Mouse (Mus musculus) gastrocnemius, postnatal 14 days (tissue): ENCODE data around the gene Ifngr2. TPM values are rescaled to one million over a fixed set of nuclear protein-coding genes. Genes with fewer than 3 reads are reported as not detected.
"Not testable (repeated sequence)": the region's sequence is repeated elsewhere in the genome, so short reads cannot be mapped to it uniquely, and the experiment has no call there.

Source experiments
- DNase-seq: peaks from one replicate; pipeline ENCODE4 v3.0.0; 2021; ENCODE audit warnings: mixed read lengths
- intact Hi-C: fragments of 180-260 bp; cut with DNase I; formaldehyde crosslinking; loops from one replicate; pipeline ENCODE4 v1.15.1; 2025; ENCODE audit warnings: low total_unique reads
- long read RNA-seq, 2 experiments: library from polyadenylated mRNA; stranded (forward); transcript quantifications; one replicate each; pipeline ENCODE4 v2.0.0; 2021
- total RNA-seq, 2 experiments: library from RNA; stranded (reverse); gene quantifications; 2 replicates each; pipeline ENCODE4 v1.2.3; 2021

The Ifngr2 gene
- 10 to 100 TPM; 51.4 to 54.4 TPM for total RNA-seq
- long read RNA-seq, experiment 1, transcript Ifngr2-201 (7 exons, 3,708 nt) = major isoform, 121 of 135 reads
- long read RNA-seq, experiment 1, partial matches to known transcripts = 9 of 135 reads
- long read RNA-seq, experiment 1, other reads (novel, unspliced or antisense) = 5 of 135 reads
- long read RNA-seq, experiment 2, transcript Ifngr2-201 (7 exons, 3,708 nt) = major isoform, 161 of 172 reads
- long read RNA-seq, experiment 2, partial matches to known transcripts = 3 of 172 reads
- long read RNA-seq, experiment 2, other reads (novel, unspliced or antisense) = 8 of 172 reads

DNA sequence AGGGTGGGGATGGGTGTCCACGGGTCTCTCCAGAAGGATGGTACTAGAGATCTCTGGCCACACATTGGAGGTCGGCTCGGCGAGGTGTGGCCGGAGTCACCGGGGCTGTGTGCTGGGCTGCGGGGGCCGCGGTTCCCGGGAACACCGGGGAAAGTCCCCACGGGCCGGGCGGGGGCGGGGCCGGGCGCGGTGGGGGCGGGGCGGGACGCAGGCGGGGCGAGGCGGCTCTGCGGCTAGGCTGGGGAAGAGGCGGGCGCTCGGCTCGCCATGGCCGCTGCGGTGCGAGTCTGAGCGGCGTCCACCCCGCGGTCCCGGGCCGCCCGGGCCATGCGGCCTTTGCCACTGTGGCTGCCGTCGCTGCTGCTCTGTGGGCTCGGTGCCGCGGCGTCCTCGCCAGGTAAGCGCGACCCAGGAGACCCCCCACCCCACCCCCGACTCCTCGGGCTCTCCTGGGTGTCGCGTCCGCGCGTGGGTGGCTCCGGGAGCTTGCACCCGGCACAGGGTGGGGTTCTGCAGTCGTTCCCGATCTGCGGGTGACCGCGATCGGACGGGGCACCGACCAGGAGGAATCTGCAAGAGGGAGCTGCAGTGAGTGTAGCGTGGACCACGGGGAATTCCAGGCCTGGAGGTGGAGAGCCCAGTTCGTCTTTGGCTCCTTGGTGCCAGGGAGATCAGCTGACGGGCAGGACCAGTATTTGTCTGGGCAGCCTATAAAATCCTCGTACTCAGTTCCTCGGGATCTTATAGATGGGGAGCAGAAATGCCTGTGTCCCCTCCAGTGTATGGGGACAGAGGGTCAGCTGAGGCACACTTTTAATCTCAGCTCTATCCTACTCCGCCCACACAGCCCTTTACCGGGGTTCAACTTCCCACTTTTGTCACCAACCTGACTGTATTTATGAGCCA is at the start of gene Ifngr2:
Gene Ifngr2 (plus strand): TSS at position 237 of the 906 bp plus-strand sequence.
- DNase-seq = peak; percentile 64
- intact Hi-C loops = no loop called here

DNA sequence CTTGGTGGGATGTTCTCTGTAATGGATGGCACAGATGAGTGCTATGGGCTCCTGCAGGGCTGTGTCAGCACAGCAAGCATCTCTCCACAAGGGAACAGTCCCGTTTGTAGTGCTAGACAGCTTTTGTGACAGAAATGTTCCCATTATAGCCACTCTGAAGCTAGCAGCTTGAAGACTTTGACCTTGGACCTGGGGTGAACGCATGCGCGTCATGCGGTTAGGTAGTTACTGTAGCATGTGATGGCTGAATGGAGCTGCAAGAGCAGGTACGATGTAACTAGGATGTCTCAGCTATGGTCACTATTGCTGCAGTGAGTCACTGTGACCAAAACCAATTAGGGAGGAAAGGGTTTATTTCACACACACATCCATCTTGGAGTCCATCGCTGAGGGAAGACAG is 48.8 kb upstream of the Ifngr2 start:
- intact Hi-C loops = no loop called here
- DNase-seq = no peak

DNA sequence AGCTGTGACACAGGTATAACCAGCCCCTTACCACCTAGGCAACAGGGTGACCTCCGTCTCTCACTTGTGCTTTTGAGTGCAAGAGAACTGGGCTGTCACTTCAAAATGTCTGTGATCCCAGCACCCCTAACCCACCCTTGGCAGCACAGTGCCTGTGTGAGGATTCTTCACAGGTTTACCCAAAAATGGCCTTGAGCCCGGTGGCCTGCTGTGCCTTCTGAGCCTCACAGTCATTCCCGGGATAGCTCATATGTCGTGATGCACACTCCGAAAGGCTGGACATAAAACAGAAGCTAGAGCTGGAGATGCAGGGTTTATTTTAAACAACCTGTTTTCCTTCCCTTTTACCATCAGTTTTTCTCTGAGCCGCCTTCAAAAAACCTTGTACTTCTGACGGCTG is 42.2 kb upstream of the Ifngr2 start:
- intact Hi-C loops = loop anchor here (10.0 kb wide), 1 partner anchor 150 kb away; no protein-coding TSS in a partner anchor
- no peak for DNase-seq

DNA sequence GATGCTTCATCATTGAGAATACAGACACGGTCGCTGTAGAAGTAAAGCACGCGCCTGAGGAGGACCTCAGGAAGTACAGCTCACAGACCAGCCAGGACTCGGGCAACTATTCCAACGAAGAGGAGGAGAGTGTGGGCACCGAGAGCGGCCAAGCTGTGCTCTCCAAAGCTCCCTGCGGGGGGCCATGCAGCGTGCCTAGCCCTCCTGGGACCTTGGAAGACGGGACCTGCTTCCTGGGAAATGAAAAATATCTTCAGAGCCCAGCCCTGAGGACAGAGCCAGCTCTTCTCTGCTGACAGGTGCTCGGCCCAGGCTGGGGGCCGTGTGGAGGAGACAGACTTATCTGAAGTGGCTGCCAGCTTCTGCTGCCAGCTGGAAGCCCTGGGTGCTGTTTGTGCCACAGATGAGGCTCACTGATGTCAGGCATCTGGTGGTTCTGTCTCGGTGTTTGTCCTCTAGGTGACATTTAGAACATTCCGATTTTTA is 41.7 kb upstream of the Ifngr2 start:
- intact Hi-C loops = loop anchor here (10.0 kb wide), 1 partner anchor 150 kb away; no protein-coding TSS in a partner anchor
- DNase-seq = peak; percentile 75

DNA sequence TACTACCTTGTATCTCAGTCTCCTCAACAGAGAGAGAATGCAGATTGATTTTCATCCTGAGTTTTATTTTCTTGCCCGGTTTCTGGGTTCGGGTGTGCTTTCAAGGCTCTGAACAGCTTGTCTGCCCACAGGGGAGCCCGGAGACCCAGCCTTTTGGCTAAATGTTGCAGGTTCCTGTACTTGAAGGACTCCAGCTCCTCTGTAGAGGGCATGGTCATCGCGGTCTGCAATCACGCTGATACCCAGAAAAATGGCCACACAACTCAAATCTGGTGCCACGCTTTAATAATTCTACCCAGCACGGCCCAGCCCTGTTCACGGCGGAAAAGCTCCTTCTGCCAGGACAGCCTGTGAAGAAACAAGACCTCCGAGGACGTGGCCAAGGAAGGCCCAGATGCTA is 40.5 kb upstream of the Ifngr2 start:
- intact Hi-C loops = loop anchor here (10.0 kb wide), 1 partner anchor 152 kb away; no protein-coding TSS in a partner anchor
- DNase-seq = no peak

DNA sequence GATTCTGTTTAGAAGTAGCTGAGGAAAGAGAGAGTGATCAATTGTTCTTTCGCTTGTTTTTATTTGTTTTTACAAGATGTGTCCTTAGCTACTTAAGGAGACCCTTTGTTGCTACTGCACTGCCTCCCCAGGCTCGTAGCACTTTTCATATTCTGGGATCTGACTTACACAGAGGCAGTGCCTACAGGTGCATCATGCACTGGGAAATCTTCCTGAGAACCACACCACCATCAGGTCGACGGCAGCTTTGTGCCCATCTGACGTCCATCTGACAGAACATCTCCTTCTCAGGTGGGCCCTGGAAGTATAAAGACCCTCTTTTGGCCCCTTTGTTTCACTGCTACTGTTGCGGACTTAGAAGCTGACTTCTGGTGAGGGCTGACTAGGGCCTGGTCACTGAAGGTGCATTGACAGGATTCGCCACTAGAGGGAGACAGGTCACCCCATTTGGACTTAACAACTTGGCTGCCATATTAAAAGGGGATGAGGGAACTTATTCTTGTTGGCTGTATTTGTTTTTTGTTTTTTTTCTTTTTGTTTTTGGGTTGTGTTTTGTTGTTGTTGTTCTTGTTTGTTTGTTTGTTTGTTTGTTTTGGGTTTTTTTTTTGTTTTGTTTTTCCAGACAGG is 34.6 kb upstream of the Ifngr2 start:
- intact Hi-C loops = loop anchor here (5.0 kb wide), 1 partner anchor 50 kb away; no protein-coding TSS in a partner anchor
- peak; percentile 69 for DNase-seq

DNA sequence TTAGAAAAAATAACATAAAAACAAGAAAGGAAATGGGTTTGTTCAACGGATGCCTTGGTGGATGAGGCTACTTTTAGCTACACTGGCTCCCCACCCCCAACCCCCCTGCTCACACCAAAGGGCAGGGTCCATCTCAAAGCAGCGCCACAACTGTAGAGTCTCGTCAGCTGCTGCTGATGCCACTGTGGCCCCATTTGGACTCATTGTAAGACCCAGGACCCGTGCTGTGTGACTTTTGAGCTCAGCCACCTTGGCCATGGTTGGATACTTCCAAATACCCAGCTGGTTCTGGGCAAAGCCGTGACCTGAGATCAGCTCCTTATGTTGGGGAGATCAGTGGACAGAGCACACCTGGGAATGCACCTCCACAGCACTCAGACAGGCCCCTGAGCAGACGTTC is 33.8 kb upstream of the Ifngr2 start:
- intact Hi-C loops = loop anchor here (5.0 kb wide), 1 partner anchor 49 kb away; no protein-coding TSS in a partner anchor

DNA sequence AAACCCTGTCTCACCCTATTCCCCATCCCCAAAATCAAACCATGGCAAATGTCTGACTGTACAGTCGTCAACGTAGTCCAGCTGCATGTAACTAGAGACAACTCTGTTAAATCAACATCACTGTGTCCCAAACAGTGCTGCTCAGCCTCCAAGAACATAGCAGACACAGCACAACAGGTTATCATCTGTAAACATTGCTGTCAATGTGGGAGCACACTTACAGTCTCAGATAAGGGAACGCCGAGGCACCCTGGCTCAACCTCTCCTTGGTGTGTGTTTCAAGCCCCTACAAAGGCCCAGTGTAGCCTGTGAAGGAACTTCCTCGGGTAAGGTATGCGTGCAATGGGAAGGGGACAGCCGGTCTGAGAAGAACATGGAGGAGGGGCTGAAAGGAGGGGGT is 29.9 kb upstream of the Ifngr2 start:
- intact Hi-C loops = no loop called here
- no peak for DNase-seq

More for the DNA sequence above, 33.8 kb upstream of the Ifngr2 start:
- DNase-seq = no peak

DNA sequence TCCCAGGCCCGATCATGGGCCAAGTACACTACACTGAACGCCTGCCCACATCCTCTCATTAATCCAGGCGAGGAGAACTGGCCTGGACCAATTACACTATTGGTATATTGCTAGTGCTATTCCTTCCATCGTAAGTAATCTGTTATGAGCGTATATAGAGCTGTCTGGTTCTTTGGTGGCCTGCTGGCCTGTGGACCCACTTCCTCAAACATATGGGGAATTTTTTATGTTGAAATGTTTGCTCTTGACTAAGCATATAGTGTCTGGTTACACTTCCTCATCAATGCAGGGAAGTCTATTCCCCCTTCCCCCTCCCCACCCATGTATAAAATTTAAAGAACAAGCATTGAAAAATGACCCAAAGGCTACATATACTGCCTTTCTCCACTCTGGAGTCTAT is 24.8 kb upstream of the Ifngr2 start:
- no peak for DNase-seq
- intact Hi-C loops = no loop called here

DNA sequence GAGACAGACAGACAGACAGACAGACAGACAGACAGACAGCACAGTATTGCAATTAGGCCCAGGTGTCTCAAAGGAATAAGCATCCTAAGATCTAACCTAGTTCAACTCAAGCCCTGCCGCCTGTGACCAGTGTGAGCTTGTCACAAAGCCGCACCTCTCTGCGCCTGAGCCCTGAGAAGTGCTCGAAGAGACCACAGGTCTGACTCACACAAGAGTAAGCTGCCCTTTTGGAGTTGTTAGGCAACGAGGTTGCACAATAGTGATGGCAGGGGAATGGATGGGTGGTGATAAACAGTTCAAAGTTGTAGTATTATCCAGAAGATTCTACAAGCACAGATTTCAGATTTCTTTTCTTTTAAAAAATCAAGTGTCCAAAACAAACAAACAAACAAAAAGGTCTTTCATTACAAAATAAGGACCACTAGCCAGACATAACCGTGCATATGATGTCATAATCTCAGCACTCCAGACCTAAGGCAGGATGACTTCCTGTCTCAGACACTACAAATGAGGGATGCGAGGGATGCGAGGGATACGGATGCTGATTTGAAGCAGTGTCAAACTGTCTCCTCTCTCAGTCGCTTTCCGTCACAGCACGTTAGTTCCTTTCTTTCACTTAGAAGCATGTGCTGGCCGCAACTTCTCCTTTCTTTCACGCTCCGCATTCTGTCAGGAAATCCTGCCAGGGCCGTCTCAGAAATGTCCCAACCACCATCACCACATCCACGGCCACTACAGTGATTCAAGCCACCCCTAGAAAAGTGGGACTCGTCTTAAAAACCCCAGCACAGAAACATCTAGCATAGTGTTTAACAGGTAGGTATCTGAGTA is 24.2 kb upstream of the Ifngr2 start:
- no peak for DNase-seq
- intact Hi-C loops = no loop called here

DNA sequence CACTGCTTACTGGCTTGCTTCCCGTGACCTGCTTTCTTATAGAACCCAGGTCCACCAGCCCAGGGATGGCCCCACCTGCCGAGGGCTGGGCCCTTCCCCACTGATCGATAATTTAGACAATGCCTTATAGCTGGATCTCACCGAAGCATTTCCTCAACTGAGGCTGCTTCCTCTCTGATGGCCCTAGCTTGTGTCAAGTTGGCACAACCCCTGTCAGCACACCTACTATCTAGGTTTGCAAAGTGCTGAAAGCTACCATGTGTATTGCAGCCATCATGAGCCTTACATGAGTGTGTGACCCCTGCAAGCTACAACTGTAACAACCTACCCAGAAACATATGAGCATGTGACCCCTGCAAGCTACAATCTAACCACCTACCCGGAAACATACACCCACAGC is 22.7 kb upstream of the Ifngr2 start:
- intact Hi-C loops = no loop called here
- no peak for DNase-seq

DNA sequence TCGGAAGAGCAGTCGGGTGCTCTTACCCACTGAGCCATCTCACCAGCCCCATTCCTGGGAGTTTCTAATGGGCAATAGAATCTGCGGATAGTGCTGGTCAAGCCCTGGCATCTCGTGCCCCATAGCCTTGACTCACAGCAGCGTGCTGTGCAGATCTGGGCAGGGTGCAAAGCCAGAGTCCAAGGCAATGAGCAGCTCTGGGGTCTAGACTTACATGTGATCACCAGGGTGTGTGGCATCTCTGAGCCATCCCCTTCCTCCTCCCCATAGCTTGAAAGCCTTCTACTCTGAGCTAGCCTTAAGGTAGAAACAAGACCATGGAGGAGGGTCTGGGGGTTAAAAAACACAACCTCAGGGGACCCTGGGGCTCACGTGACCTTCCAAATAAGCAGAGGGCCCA is 20.6 kb upstream of the Ifngr2 start:
- DNase-seq = no peak
- intact Hi-C loops = no loop called here

DNA sequence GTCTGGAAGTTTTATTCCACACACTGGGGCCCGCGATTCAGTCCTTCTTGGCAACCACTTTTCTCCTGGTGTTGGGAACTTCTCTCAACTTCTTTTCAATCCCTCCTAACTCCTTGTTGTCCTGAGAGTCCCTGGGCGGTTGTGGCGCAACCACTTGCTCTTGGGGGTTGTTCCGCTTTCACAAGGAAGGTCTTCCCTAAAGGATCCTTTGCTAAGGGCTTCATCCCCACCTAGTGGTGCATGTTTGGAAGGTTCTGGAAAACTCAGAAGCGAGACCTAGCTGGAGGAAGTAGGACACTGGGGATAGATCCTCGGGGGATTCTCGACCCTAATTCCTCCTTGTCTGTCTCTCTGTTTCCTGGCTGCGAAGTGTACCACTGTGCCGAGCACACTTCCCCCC is 19.8 kb upstream of the Ifngr2 start:
- DNase-seq = peak; percentile 50
- intact Hi-C loops = no loop called here

DNA sequence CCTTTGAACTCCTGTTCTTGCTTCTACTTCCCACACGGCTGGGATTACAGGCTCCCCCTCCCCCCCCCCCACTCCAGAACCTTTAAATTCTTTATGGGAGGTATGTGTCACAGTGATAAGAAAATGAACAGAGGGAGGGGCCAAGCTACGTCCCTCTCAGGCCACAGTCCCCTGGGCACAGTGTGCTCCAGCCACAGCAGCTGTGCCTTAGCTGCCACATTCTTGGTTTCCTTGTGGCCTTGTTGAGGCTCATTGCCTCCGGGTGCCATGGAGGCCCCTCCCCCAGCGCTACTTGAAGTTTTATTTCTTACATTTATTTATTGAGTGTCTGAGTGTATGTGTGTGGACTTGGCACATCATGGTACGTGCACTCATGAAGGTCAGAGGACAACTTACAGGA is 19.4 kb upstream of the Ifngr2 start:
- intact Hi-C loops = no loop called here
- DNase-seq = no peak

DNA sequence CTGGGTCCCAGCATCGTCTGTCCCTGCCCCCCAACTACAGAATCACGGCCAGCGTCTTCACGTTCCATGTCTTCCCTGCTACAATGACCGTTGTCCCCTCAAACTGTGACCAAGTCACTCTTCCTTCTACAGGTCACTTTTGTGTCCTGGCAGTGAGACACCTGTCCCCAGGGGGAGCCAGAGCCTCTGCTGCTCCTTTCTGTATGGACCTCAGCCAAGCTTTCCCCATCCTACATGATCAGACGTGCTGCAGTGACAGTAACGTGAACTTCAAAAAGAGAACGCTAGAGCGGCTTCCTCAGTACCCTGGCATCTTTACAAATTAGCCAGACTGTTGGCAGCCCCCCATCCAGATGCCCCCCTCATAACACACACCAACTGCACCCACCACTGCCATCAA is 18.3 kb upstream of the Ifngr2 start:
- no peak for DNase-seq
- intact Hi-C loops = no loop called here

DNA sequence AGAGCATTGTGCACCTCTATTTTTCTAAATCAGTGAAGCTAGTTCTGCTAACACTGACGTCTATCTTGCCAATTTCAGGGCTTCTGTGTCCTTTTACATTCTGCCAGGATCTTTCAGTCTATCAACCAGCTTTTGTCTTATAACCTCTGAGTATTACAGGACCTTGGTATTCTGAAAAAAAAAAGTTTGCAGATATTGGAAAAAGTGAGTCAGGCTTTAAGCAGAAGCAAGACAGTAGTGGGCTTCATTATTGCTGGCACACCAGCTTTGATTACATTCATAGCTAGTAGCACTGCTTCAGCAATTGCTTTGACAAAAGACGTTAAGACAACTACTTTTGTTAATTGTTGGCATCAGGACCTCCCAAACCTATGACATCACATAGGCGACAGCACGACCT is 16.0 kb upstream of the Ifngr2 start:
- intact Hi-C loops, DNase-seq: not testable (repeated sequence)

DNA sequence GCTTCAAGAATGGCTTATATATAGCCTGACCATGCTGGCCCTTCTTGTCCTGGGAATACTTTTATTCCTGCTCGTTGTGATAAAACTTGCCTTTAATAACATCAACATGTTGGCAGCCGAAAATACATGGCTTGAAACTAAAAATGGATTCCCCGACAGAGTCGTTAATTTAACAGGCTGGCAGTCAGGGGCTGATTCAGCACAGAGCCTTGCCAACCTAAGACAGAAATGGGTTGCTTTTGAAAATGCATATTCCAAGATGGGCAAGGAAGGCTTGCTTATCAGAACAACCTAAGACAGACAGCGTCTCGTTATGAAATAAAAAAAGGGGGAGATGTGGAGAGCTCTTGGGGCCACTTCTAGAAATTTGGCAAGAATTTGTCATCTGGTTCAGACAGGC is 15.0 kb upstream of the Ifngr2 start:
- no peak for DNase-seq
- intact Hi-C loops = no loop called here

DNA sequence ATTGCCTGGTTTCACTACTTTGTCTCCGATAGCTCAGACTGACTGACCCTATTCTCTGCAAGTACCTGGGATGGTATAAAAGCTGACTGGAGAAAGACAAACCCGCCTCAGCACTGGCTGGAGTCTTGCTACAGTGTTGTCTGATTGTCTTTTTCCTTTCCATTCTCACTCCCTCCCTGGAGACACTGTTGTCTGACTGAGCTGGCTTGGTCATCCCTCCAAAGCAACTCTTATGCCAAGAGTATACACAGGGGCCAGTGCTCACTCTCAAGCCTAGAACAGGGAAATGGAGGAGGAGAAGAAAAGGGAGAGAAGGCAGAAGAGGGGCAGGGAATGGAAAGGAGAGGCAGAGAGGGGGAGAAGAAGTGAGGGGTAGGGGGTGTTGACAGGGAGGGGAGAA is 14.4 kb upstream of the Ifngr2 start:
- DNase-seq = no peak
- intact Hi-C loops = no loop called here
